Mouse (Mus musculus) thymus, adult 2 months (tissue): Measurements from ENCODE around the gene Coq8b. TPM values are rescaled to one million over a fixed set of nuclear protein-coding genes. Genes with fewer than 3 reads are reported as not detected.
"Not testable (repeated sequence)": the region's sequence is repeated elsewhere in the genome, so short reads cannot be mapped to it uniquely, and the experiment has no call there.

Source experiments
- DNase-seq: peaks from one replicate; pipeline ENCODE4 v3.0.0; 2021
- H3K27ac ChIP-seq: fragments of 200-500 bp; 2 replicates; pipeline ENCODE4 v1.5.1; 2012; ENCODE audit warnings: low read length, control low read depth; ENCODE audit not compliant: control insufficient read depth, insufficient read depth
- H3K27me3 ChIP-seq: fragments of 200-500 bp; 2 replicates; pipeline ENCODE4 v1.6.1; 2012; ENCODE audit warnings: mild to moderate bottlenecking, low read length, moderate library complexity, mixed read lengths; ENCODE audit not compliant: control insufficient read depth, insufficient read depth
- H3K36me3 ChIP-seq: fragments of 200-500 bp; 2 replicates; pipeline ENCODE4 v1.6.1; 2012; ENCODE audit warnings: mild to moderate bottlenecking, low read length, moderate library complexity; ENCODE audit not compliant: control insufficient read depth, insufficient read depth
- H3K4me1 ChIP-seq: fragments of 200-500 bp; replicated peaks from 2 replicates; pipeline ENCODE4 v1.6.1; 2012; ENCODE audit warnings: low read length; ENCODE audit not compliant: control insufficient read depth, insufficient read depth
- H3K4me3 ChIP-seq: fragments of 200-500 bp; 2 replicates; pipeline ENCODE4 v1.5.1; 2012; ENCODE audit warnings: mild to moderate bottlenecking, low read length, control low read depth, moderate library complexity; ENCODE audit not compliant: control insufficient read depth, insufficient read depth
- CTCF ChIP-seq: fragments of 200-500 bp; IDR thresholded peaks from 2 replicates; pipeline ENCODE4 v1.5.1; 2012; ENCODE audit warnings: mild to moderate bottlenecking, control low read depth, low read length, moderate library complexity, borderline replicate concordance; ENCODE audit not compliant: control insufficient read depth, poor library complexity, insufficient read depth; ENCODE audit errors: extremely low read depth
- POLR2A ChIP-seq: fragments of 200-500 bp; IDR thresholded peaks from 2 replicates; pipeline ENCODE4 v1.6.1; 2012; ENCODE audit warnings: mild to moderate bottlenecking, low read length, control low read depth, moderate library complexity; ENCODE audit not compliant: control insufficient read depth, poor library complexity, insufficient read depth; ENCODE audit errors: extremely low read depth
- WGBS: fragments of 180-500 bp; shearing (Covaris S2); methylation state at CpG from one replicate; pipeline ENCODE4 v1.1.7; 2018; 5-methylcytosine and 5-hydroxymethylcytosine counted together
- polyA plus RNA-seq: library from polyadenylated mRNA; depleted of rRNA; stranded (reverse); fragments of >200 nt; gene quantifications from 2 replicates; pipeline ENCODE4 v1.2.3, GENCODE M21; 2012

The Coq8b gene
- polyA plus RNA-seq, 1 experiment, result 57.8 TPM

DNA sequence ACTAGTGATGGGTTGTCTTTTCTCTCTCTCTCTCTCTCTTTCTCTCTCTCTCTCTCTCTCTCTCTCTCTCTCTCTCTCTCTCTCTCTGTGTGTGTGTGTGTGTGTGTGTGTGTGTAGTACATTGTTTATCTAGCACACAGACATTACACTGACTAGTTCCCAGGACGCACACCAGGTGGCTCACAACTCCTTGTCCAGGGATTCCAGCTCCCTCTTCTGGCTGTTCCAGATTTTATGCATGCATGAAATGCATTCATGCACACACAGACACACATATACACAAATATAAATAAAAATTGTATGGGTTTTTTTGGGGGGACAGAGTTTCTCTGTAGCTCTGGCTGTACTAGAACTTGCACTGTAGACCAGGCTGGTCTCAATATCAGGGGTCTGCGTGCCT lies 4.7 kb downstream of the Coq8b start:
- H3K4me3 ChIP-seq, result no peak overlapping the region
- H3K36me3 ChIP-seq, result no peaks in the 10 kb centered on the region; the same call in 1 of the 2 replicates
- no peak for DNase-seq

DNA sequence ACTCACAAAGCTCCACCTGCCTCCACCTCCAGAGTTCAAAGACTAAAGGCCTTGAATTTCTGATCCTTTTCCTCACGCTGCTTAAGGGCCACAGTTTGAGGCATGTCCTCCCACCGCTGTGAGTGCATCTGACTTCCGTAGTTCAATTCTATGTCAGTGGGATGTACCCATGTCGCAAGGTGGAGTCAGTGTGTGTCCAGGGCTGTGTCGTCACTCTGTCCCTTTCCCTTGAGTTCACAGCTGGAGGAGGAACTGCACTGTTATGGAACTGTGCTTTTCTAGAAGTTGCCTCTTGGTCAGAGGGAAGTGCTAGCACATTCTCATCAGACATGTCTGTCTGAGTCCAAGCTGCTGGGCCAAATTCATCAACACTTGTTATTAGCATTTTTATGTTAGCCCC lies 5.7 kb downstream of the Coq8b start:
- Histone ChIP-seq H3K4me1 (peaks cover 3% of the 10 kb centered on the region), H3K27ac (no peak overlapping the region), H3K4me3 (no peak overlapping the region), H3K27me3 (no peaks in the 10 kb centered on the region), H3K36me3 (no peaks in the 10 kb centered on the region; the same call in 1 of the 2 replicates)
- DNase-seq, result no peak
- 96% methylated on average over 5 of the region's 5 CpGs for WGBS
- TF ChIP-seq POLR2A (no peak), CTCF (no peak)

More for the DNA sequence above, 4.7 kb downstream of the Coq8b start:
- Histone ChIP-seq H3K27ac (no peak overlapping the region), H3K27me3 (no peaks in the 10 kb centered on the region), H3K4me1 (peaks cover 8% of the 10 kb centered on the region)
- TF ChIP-seq POLR2A (no peak), CTCF (no peak)
- 99% methylated on average over 2 of the region's 2 CpGs for WGBS

DNA sequence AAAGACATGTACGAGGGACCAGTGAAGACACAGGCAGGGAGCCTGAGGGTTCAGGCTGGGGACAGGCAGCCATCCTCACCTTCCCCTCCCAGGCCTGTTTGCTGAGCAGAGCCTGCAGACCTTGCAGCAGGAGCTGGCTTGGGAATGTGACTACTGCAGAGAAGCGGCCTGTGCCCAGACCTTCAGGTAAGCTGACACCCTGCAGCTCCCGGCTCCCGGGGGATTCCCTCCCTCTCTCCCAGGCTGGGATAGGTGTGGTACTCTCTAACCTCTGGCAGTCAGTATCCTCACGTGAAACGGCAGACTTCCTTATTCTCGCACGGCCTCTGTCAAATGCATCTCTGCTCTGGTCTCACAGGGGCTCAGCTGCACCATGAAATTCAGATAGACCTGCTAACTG lies 10.4 kb downstream of the Coq8b start:
- no peaks in the 10 kb centered on the region for H3K4me1 ChIP-seq
- no peak overlapping the region for H3K4me3 ChIP-seq
- 96% methylated on average over 8 of the region's 8 CpGs for WGBS
- no peak overlapping the region for H3K27ac ChIP-seq
- DNase-seq, result no peak
- H3K27me3 ChIP-seq, result no peaks in the 10 kb centered on the region
- TF ChIP-seq POLR2A (no peak), CTCF (no peak)
- H3K36me3 ChIP-seq, result no peaks in the 10 kb centered on the region; the same call in 1 of the 2 replicates

DNA sequence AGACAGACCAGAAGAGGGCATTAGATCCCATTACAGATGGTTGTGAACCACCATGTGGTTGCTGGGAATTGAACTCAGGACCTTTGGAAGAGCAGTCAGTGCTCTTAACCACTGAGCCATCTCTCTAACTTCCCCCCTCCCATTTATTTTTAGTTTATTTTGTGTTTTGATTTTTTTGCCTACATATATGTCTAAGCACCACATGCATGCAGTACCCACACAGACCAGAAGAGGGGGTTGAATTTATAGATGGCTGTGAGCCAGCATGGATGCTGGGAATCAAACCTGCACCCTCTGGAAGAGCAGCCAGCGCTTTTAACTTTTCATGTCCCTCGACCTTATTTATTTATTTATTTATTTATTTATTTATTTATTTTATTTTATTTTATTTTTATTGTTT lies 11.3 kb downstream of the Coq8b start:
- H3K27me3 ChIP-seq, H3K36me3 ChIP-seq, H3K4me3 ChIP-seq, H3K27ac ChIP-seq, H3K4me1 ChIP-seq: not testable (repeated sequence)
- WGBS, result 93% methylated on average over 2 of the region's 2 CpGs
- peak; percentile 42 for DNase-seq

DNA sequence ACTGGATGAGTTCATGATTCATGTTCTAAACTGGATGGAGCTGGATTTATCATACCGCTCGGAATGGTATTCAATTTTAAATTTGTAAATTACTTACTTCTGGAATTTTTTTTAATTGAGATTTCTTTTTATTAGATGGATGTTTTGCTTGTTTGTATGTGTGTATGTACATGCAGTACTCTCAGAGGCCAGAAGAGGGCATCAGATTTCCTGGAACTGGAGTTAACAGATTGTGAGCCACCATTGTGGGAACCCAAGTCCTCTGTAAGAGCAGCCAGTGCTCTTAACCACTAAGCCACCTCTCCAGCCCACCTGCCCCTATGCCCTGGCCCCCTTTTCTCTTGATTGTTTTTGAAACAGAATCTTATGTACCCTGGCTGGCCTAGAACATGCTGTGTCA lies 16.3 kb downstream of the Coq8b start:
- H3K27ac ChIP-seq, result no peak overlapping the region
- no peaks in the 10 kb centered on the region for H3K4me1 ChIP-seq
- WGBS, result 99% methylated on average over 2 of the region's 2 CpGs
- no peaks in the 10 kb centered on the region for H3K27me3 ChIP-seq
- TF ChIP-seq POLR2A, result no peak
- TF ChIP-seq CTCF, result no peak
- no peak overlapping the region for H3K4me3 ChIP-seq
- no peak for DNase-seq
- no peaks in the 10 kb centered on the region for H3K36me3 ChIP-seq

DNA sequence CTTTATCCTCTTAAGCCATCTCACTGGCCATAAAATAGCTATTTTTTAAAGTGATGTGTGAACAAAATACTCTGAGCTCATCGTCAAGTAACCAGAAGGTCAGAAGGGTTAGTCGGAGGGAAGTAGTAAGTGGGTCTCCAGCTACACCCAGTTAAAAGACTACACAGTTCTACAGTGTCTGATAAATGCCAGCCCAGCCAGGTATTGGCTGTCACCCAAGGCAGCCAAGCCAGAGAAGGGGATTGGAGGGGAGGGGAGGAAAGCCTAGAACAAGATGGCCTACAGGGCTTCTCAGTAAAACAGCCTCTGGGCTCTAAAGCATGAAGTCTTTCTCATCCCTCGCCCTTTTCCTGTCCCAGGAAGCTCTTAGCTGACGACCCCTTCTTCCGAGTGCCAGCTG lies 17.1 kb downstream of the Coq8b start:
- Histone ChIP-seq H3K36me3 (no peaks in the 10 kb centered on the region), H3K4me1 (no peaks in the 10 kb centered on the region), H3K4me3 (no peak overlapping the region), H3K27me3 (no peaks in the 10 kb centered on the region), H3K27ac (no peak overlapping the region)
- DNase-seq, result no peak
- TF ChIP-seq POLR2A (no peak), CTCF (no peak)
- 95% methylated on average over 5 of the region's 5 CpGs for whole genome bisulfite sequencing

DNA sequence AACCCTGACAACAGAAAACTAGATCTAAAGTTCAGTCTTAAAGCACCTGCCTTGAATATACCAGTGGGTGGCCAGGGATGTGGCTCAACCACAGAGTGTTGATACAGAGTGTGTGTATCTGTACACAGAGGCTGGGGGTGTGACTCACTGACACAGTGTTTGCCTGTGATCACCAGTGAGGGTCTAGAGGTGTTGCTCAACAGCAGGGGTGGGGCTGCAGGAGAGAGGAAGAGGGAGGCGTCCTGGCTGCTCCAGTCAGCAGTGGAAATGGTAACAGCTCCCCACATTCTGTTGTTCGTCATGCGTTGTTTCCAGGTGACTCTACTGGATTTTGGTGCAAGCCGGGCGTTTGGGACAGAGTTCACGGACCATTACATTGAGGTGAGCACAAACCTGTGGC lies 19.1 kb downstream of the Coq8b start:
- no peaks in the 10 kb centered on the region for H3K4me1 ChIP-seq
- no peak for TF ChIP-seq CTCF
- no peak for TF ChIP-seq POLR2A
- H3K4me3 ChIP-seq, result no peak overlapping the region
- 93% methylated on average over 6 of the region's 6 CpGs for WGBS
- no peaks in the 10 kb centered on the region for H3K36me3 ChIP-seq
- no peak for DNase-seq
- H3K27ac ChIP-seq, result no peak overlapping the region
- H3K27me3 ChIP-seq, result no peaks in the 10 kb centered on the region
